Mouse (Mus musculus): ENCODE measurements around the gene Exd2. TPM values are rescaled to one million over a fixed set of nuclear protein-coding genes. Genes with fewer than 3 reads are reported as not detected.

Gene Exd2
- polyA plus RNA-seq (2015; fragmentation: Nextera tagmentation; extraction: Ambion mirVana), result 16.3 and 18.5 TPM in 2 replicates

DNA sequence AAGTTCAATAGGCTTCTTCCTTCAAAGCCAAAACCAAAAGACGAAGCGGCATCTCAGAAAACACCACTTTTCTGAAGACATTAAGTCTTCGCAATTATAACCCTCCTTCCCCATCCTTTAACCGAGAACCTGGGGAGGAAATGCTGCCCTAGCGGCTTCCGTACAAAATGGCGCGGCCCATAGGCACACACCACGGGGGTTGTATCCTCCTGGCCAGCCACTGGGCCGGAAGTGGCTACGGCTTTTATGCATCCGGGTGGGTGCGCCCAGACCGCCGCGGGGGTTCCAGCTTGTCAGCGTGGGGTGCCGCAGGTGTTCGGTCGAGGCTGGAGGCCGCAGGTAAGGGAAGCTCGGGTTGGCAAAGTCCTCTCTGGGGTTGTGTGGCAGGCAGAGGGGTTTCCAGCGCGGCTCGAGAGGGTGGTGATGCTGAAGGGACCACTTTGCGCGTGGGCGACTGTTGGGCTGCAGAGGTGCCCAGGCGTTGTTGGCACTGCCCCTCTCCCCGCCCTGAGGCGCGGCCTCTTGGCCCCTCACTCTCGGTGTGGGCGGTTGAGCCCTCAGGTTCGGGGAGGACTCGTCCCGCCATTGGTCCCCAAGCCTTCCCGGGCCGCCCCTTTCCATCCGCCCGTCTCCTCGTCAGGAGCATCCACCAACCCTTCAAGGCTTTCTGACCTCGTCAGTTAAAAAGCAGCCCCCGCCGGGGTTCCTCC, at the start of gene Exd2:
Gene Exd2, plus strand, starts transcription at position 154 of the 710 bp plus-strand sequence.
- no peaks in the 10 kb centered on the region for H3K36me3 ChIP-seq
- under 1% methylated on average over 45 of the region's 45 CpGs for WGBS
- no peaks in the 10 kb centered on the region for H3K27me3 ChIP-seq
- peak within 1 kb of the TSS; percentile 95 for H3K4me3 ChIP-seq
- H3K9me3 ChIP-seq (replicated peaks), result no peaks in the 10 kb centered on the region
- H3K4me1 ChIP-seq (replicated peaks), result peaks cover 4% of the 10 kb centered on the region; the same call in 1 of the 2 replicates
- H3K27ac ChIP-seq, result peak within 1 kb of the TSS; percentile 90
- H3K9ac ChIP-seq, result peak within 1 kb of the TSS; percentile 80
- peak within 1 kb of the TSS; percentile 84 for H3K4me2 ChIP-seq
- ATAC-seq (replicated peaks; ENCODE audit: insufficient number of reproducible peaks, insufficient read depth, low FRiP score, low read depth), result peak; percentile 95

- WGBS, result 99% methylated on average over 2 of the region's 2 CpGs
- no peaks in the 10 kb centered on the region for H3K27me3 ChIP-seq
- no peak overlapping the region for H3K4me2 ChIP-seq
- no peaks in the 10 kb centered on the region for H3K4me1 ChIP-seq (replicated peaks)
- no peak overlapping the region for H3K9ac ChIP-seq
- peaks cover 40% of the 10 kb centered on the region for H3K36me3 ChIP-seq
- no peak overlapping the region for H3K27ac ChIP-seq
- H3K4me3 ChIP-seq, result no peak overlapping the region
- H3K9me3 ChIP-seq (replicated peaks), result peaks cover 5% of the 10 kb centered on the region; the same call in 1 of the 2 replicates
- ATAC-seq (replicated peaks; ENCODE audit: insufficient number of reproducible peaks, insufficient read depth, low FRiP score, low read depth), result no peak
Observed at GRCm38 (mm10) chr12:80415100-80415499, 47.8 kb upstream of the Exd2 start.

DNA sequence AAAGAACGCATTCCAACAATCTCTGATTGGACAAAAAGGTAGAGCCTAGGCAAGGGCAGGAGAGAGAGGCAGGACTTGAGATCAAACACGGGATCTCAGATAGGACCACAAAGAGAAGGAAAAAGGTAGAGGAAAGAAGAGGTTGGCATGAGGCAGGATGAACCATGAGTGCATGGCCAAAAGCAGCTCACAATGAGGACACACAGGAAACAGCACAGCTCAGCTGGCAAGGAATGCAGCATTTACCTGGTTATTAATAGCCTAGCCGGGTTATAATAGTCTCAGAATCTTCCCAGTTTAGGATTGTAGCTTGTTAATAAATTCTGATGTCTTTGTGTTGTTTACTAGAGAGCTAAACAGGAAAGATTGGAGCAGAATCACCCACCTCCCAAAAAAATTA, 35.2 kb upstream of the Exd2 start:
- H3K4me3 ChIP-seq, result no peak overlapping the region
- H3K4me2 ChIP-seq, result no peak overlapping the region
- H3K9me3 ChIP-seq (replicated peaks), result no peaks in the 10 kb centered on the region
- WGBS, result 73% methylated on average over 3 of the region's 3 CpGs
- H3K36me3 ChIP-seq, result peaks cover 21% of the 10 kb centered on the region; the same call in 1 of the 2 replicates
- no peaks in the 10 kb centered on the region for H3K27me3 ChIP-seq
- peaks cover 14% of the 10 kb centered on the region for H3K4me1 ChIP-seq (replicated peaks)
- H3K9ac ChIP-seq, result no peak overlapping the region
- ATAC-seq (replicated peaks; ENCODE audit: insufficient number of reproducible peaks, insufficient read depth, low FRiP score, low read depth), result no peak
- H3K27ac ChIP-seq, result peak overlapping the region; percentile 62

DNA sequence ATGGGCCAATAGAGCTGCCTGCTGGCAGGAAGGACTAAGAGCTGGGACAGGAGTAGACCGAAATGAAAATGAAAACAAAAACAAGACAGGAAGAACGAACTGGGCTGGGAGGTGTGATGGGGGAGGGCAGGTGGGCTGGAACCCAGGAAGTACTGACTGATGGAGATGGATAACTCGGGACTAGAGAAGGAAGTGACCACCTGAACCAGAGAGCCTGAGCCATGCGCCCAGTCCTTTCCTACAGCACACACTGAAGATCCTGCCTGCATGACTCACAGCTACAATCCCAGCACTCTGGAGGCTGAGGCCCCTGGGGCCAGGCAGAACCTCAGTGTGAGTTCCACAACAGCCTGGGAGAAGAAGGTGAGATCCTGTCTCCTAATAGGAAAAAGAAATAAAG, 29.6 kb upstream of the Exd2 start:
- Histone ChIP-seq H3K4me2 (no peak overlapping the region), H3K27me3 (no peaks in the 10 kb centered on the region), H3K4me1 (replicated peaks) (peaks cover 22% of the 10 kb centered on the region), H3K36me3 (peaks cover 12% of the 10 kb centered on the region; the same call in 1 of the 2 replicates), H3K4me3 (no peak overlapping the region), H3K9me3 (replicated peaks) (no peaks in the 10 kb centered on the region), H3K27ac (peak overlapping the region; percentile 42; the same call in 1 of the 2 replicates), H3K9ac (no peak overlapping the region)
- ATAC-seq (replicated peaks; ENCODE audit: insufficient number of reproducible peaks, insufficient read depth, low FRiP score, low read depth), result no peak
- WGBS, result 59% methylated on average over 4 of the region's 4 CpGs

DNA sequence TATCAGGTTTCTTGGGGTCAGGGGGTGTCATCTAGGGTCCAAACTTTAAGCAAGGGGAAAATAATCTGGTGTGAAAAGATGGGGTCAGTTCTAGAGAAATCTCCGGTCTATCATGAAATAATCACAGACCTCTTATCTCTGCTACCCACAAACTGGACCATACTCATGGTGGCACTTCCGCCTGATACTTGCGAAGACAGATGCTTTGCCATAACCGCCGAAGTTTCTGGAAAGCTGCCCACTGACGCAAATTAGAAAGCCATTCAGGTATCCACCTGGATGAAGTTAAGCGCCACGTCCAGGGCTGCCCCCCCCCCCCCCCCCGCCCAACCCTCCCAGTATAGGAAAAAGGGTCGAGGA, 28.3 kb upstream of the Exd2 start:
- peak overlapping the region; percentile 98 for H3K27ac ChIP-seq
- H3K36me3 ChIP-seq, result peaks cover 7% of the 10 kb centered on the region; the same call in 1 of the 2 replicates
- ATAC-seq (replicated peaks; ENCODE audit: insufficient number of reproducible peaks, insufficient read depth, low FRiP score, low read depth), result no peak
- H3K4me3 ChIP-seq, result peak overlapping the region; percentile 71
- peak overlapping the region; percentile 80 for H3K4me2 ChIP-seq
- peaks cover 20% of the 10 kb centered on the region for H3K4me1 ChIP-seq (replicated peaks)
- peak overlapping the region; percentile 75 for H3K9ac ChIP-seq
- 3% methylated on average over 9 of the region's 10 CpGs for WGBS
- H3K27me3 ChIP-seq, result no peaks in the 10 kb centered on the region
- H3K9me3 ChIP-seq (replicated peaks), result no peaks in the 10 kb centered on the region

DNA sequence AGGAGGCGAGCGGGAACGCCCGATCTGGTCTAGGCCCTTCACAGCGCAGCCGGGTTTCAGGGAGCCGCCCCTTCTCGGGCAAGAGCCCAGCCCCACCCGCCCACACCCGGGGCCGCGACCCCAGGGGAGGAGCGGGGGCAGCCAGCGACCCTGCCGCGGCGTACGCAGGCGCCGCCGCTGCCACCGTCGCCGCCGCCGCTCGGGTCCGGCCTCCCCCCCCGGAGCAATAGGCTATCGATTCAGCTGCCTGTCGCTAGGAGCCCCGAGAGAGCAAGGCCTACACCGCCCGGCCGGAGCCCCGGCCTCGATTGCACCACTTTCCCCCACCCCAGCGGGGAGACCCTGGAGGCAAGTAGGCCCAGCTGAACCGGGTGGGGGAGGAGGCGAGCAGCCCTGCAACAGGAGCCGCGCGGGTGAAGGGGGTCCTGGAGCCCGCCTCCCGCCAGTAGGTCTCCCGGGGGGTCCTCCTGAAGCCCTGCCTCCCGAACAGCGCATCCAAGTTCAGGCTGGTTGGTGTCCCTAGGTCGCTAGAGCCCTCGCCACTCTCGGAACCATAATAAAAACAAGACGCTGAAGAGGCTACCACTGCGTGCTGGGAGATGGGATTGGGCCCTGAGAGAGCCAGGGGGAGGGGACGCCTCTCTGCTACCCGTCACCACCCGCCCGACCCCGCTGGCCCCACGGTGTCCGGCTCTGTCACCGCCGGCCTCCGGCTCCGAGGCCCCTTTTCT, 27.8 kb upstream of the Exd2 start:
- Histone ChIP-seq H3K4me1 (replicated peaks) (peaks cover 20% of the 10 kb centered on the region), H3K9me3 (replicated peaks) (no peaks in the 10 kb centered on the region), H3K4me3 (peak overlapping the region; percentile 71), H3K36me3 (0 out of 2 replicates have a peak, but pooled peaks cover 4% of the 10 kb centered on the region), H3K9ac (peak overlapping the region; percentile 75), H3K27me3 (no peaks in the 10 kb centered on the region), H3K4me2 (peak overlapping the region; percentile 80), H3K27ac (peak overlapping the region; percentile 98)
- peak; percentile 68 for ATAC-seq (replicated peaks; ENCODE audit: insufficient number of reproducible peaks, insufficient read depth, low FRiP score, low read depth)
- WGBS, result 0% methylated on average over 43 of the region's 64 CpGs

DNA sequence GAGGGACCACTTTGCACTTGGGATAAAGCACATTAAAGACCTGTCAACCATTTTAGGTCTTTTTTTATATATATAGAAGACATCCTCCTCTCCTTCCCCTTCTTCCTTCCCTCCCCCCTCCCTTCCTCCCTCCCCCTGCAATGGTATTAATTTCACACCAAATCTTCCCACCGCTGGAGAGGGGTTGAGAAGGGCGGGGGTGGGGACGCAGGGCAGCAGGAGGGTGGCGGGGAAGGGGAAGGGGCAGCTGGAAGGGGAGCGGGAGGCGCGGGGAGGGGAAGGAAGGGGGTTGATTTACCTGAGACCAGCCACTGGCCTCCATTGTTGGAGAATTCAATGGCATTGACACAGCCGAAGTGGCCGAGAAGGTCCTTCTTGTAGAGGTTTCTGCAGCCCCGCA, 27.0 kb upstream of the Exd2 start:
- Histone ChIP-seq H3K9ac (peak overlapping the region; percentile 75), H3K9me3 (replicated peaks) (no peaks in the 10 kb centered on the region), H3K4me3 (peak overlapping the region; percentile 71), H3K4me1 (replicated peaks) (peaks cover 20% of the 10 kb centered on the region), H3K36me3 (no peaks in the 10 kb centered on the region), H3K27ac (peak overlapping the region; percentile 98), H3K27me3 (no peaks in the 10 kb centered on the region), H3K4me2 (peak overlapping the region; percentile 80)
- ATAC-seq (replicated peaks; ENCODE audit: insufficient number of reproducible peaks, insufficient read depth, low FRiP score, low read depth), result peak; percentile 21
- 0% methylated on average over 8 of the region's 10 CpGs for WGBS

DNA sequence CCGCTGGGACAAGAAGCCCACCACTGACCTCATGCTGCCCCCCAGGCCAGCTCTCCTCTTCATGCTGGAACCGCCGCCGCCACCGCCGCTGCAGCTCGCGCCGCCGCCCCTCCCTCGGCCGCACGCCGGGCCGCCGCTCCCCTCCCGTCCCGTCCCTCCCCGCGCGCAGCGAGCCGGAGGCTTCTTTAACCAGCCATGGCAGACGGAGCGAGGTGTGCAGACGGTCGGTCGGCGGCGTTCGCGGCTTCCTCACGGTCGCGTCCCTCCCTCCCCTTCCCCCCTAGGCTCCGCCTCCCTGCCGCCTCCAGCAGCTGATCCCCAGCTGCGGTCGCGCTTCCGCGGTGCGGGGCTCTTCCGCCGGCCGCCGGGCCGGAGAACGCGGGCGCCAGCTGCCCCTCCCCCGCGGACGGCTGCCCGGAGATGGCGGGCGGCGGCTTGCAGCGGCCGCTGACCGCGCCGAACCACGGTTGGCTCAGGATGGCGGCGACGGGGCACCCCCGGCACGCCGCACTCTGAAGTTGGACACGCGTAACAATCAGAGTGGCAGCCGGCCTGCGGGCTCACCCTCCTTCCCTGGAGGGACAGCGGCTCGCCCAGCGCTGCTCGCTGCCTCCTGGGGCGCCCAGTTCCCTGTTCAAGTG, 26.4 kb upstream of the Exd2 start, which contains the start of gene Dcaf5:
Gene Dcaf5, minus strand, starts transcription at position 266 of the 641 bp plus-strand sequence.
- no peaks in the 10 kb centered on the region for H3K27me3 ChIP-seq
- peak within 1 kb of the TSS; percentile 75 for H3K9ac ChIP-seq
- peak within 1 kb of the TSS; percentile 80 for H3K4me2 ChIP-seq
- peak within 1 kb of the TSS; percentile 98 for H3K27ac ChIP-seq
- peak; percentile 71 for ATAC-seq (replicated peaks; ENCODE audit: insufficient number of reproducible peaks, insufficient read depth, low FRiP score, low read depth)
- under 1% methylated on average over 73 of the region's 79 CpGs for WGBS
- no peaks in the 10 kb centered on the region for H3K9me3 ChIP-seq (replicated peaks)
- peaks cover 20% of the 10 kb centered on the region for H3K4me1 ChIP-seq (replicated peaks)
- peak within 1 kb of the TSS; percentile 71 for H3K4me3 ChIP-seq
- H3K36me3 ChIP-seq, result no peaks in the 10 kb centered on the region

DNA sequence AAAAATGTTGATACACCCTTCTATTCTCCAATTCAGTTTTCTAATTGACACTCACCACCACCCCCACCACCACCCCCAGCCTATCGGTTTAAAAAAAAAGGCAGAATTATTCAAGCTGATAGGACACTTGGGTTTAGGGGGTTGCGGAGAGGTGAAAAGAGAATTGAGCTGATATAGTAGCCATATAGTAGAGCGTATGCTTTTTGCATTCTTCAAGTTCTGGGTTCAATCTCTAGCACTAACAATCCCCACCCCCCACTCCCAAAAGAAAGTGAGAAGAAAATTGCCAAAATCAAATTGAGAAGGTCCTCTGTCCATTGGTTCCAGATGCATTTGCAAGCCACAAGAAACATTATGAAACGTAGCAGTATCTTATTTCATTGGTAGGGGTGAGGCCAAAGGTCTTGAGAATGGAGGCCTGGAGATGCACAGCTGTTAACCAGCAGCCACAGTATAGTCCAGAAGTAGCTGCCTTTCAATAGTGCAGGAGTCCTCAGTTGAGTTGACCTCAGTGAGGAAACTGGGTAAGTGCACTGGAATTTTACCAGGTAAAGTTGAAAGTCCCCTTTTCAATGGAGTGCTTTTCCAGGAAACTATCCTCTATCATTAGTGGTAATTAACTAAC, 25.7 kb upstream of the Exd2 start:
- H3K27me3 ChIP-seq, result no peaks in the 10 kb centered on the region
- no peak for ATAC-seq (replicated peaks; ENCODE audit: insufficient number of reproducible peaks, insufficient read depth, low FRiP score, low read depth)
- H3K4me3 ChIP-seq, result peak overlapping the region; percentile 71
- H3K9ac ChIP-seq, result peak overlapping the region; percentile 75
- H3K36me3 ChIP-seq, result no peaks in the 10 kb centered on the region
- H3K9me3 ChIP-seq (replicated peaks), result no peaks in the 10 kb centered on the region
- H3K4me2 ChIP-seq, result peak overlapping the region; percentile 80
- 50% methylated on average over 4 of the region's 4 CpGs for WGBS
- peaks cover 20% of the 10 kb centered on the region for H3K4me1 ChIP-seq (replicated peaks)
- peak overlapping the region; percentile 98 for H3K27ac ChIP-seq

- 84% methylated on average over 2 of the region's 2 CpGs for WGBS
- H3K4me2 ChIP-seq, result no peak overlapping the region
- no peak overlapping the region for H3K9ac ChIP-seq
- H3K4me3 ChIP-seq, result no peak overlapping the region
- H3K27me3 ChIP-seq, result no peaks in the 10 kb centered on the region
- no peak overlapping the region for H3K27ac ChIP-seq
- no peaks in the 10 kb centered on the region for H3K36me3 ChIP-seq
- no peaks in the 10 kb centered on the region for H3K9me3 ChIP-seq (replicated peaks)
- no peak for ATAC-seq (replicated peaks; ENCODE audit: insufficient number of reproducible peaks, insufficient read depth, low FRiP score, low read depth)
- H3K4me1 ChIP-seq (replicated peaks), result 0 out of 2 replicates have a peak, but pooled peaks cover 2% of the 10 kb centered on the region
Observed at GRCm38 (mm10) chr12:80440957-80441356, 21.9 kb upstream of the Exd2 start.
